Mouse (Mus musculus): Measurements from ENCODE around the gene Twf2.

Twf2 gene

GRCm38 (mm10) chr9:106237878-106238277, 35.0 kb downstream of the Twf2 start:
- no peak for DNase-seq (ENCODE audit: low spot score)

GRCm38 (mm10) chr9:106241541-106242164, 38.7 kb downstream of the Twf2 start:
- no peak for DNase-seq (ENCODE audit: low spot score)

- DNase-seq (ENCODE audit: low spot score), result no peak
Measured at GRCm38 (mm10) chr9:106242813-106243488, 40.0 kb downstream of the Twf2 start.

GRCm38 (mm10) chr9:106249550-106249949, 46.6 kb downstream of the Twf2 start:
- no peak for DNase-seq (ENCODE audit: low spot score)

- DNase-seq (ENCODE audit: low spot score), result no peak
Measured at GRCm38 (mm10) chr9:106250245-106250644, 47.3 kb downstream of the Twf2 start.

GRCm38 (mm10) chr9:106251066-106251465, 48.2 kb downstream of the Twf2 start:
- DNase-seq (ENCODE audit: low spot score), result no peak

GRCm38 (mm10) chr9:106254001-106254400, 51.1 kb downstream of the Twf2 start:
- no peak for DNase-seq (ENCODE audit: low spot score)

GRCm38 (mm10) chr9:106258412-106258811, 55.5 kb downstream of the Twf2 start:
- DNase-seq (ENCODE audit: low spot score), result no peak

GRCm38 (mm10) chr9:106258990-106259389, 56.1 kb downstream of the Twf2 start:
- no peak for DNase-seq (ENCODE audit: low spot score)

GRCm38 (mm10) chr9:106261058-106261457, 58.1 kb downstream of the Twf2 start:
- DNase-seq (ENCODE audit: low spot score), result no peak

- DNase-seq (ENCODE audit: low spot score), result no peak
Measured at GRCm38 (mm10) chr9:106261491-106261890, 58.6 kb downstream of the Twf2 start.

GRCm38 (mm10) chr9:106262075-106262474, 59.2 kb downstream of the Twf2 start:
- no peak for DNase-seq (ENCODE audit: low spot score)

GRCm38 (mm10) chr9:106263381-106263924, 60.5 kb downstream of the Twf2 start:
- DNase-seq (ENCODE audit: low spot score), result no peak

Data from left cerebral cortex, adult 11 months (tissue).